Mouse (Mus musculus): ENCODE measurements around the gene Cirbp.

DNA sequence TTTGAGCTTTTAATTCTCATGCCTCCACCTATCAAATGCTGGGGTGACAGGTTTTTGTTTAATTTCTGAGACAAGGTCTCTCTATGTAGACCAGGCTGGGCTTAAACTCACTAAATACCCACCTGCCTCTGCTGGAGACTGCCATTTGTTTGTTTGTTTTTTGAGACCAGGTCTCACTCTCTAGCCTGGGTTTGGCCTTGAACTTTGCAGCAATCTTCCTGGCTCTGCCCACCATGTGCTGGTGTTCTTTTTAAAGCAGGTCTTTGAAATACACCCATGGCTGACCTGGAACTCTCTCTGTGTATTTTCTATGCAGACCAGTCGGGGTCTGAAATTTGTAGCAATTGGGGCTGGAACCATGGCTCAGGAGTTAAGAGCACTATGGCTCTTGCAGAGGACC, 30.1 kb upstream of the Cirbp start:
- TF ChIP-seq CTCF (IDR thresholded peaks at IDR 0.05; ENCODE audit: control insufficient read depth, insufficient read depth, insufficient read length) (no peak), CEBPB (IDR thresholded peaks at IDR 0.05; ENCODE audit: low read depth) (no peak), MYOG (IDR thresholded peaks at IDR 0.05; ENCODE audit: control insufficient read depth, extremely low read depth, insufficient read length) (no peak)
